Mouse (Mus musculus) neural tube, embryonic 14.5 days (tissue): ENCODE measurements around the gene Arl5c. TPM values are rescaled to one million over a fixed set of nuclear protein-coding genes. Genes with fewer than 3 reads are reported as not detected.

Source experiments
- ATAC-seq: fragments of 200-750 bp; cut with Nextera tagmentation; 2 replicates; pipeline ENCODE4 v1.8.0; 2017; ENCODE audit warnings: low read depth, mild to moderate bottlenecking, moderate TSS enrichment, moderate library complexity
- H3K27ac ChIP-seq: fragments of 300-500 bp; sonication (generic); 2 replicates; pipeline ENCODE4 v1.5.1; 2014; ENCODE audit warnings: low read depth, mild to moderate bottlenecking, control low read depth, low read length, moderate library complexity, mixed read lengths
- H3K27me3 ChIP-seq: fragments of 300-500 bp; sonication (generic); 2 replicates; pipeline ENCODE4 v1.6.1; 2014; ENCODE audit warnings: low read length; ENCODE audit not compliant: control insufficient read depth, insufficient read depth
- H3K36me3 ChIP-seq: fragments of 300-500 bp; sonication (generic); 2 replicates; pipeline ENCODE4 v1.6.1; 2014; ENCODE audit warnings: low read length, mixed read lengths; ENCODE audit not compliant: control insufficient read depth, insufficient read depth
- H3K4me1 ChIP-seq: fragments of 300-500 bp; sonication (generic); 2 replicates; pipeline ENCODE4 v1.6.1; 2014; ENCODE audit warnings: low read length; ENCODE audit not compliant: control insufficient read depth, insufficient read depth
- H3K4me2 ChIP-seq: fragments of 300-500 bp; sonication (generic); 2 replicates; pipeline ENCODE4 v1.6.1; 2014; ENCODE audit warnings: mild to moderate bottlenecking, low read depth, low read length, control low read depth
- H3K4me3 ChIP-seq: fragments of 300-500 bp; sonication (generic); 2 replicates; pipeline ENCODE4 v1.5.1; 2014; ENCODE audit warnings: low read depth, low read length, control low read depth, mixed read lengths
- H3K9ac ChIP-seq: fragments of 300-500 bp; sonication (generic); replicated peaks from 2 replicates; pipeline ENCODE4 v1.6.1; 2014; ENCODE audit warnings: low read depth, mild to moderate bottlenecking, control low read depth, low read length, mixed read lengths
- H3K9me3 ChIP-seq: fragments of 300-500 bp; sonication (generic); 2 replicates; pipeline ENCODE4 v1.6.1; 2016; ENCODE audit warnings: low read length; ENCODE audit not compliant: control insufficient read depth
- WGBS: fragments of 180-500 bp; shearing (Covaris S2); extraction: QIAGEN DNeasy Blood & Tissue Kit; methylation state at CpG from one replicate; pipeline ENCODE4 v1.1.7; 2014; 5-methylcytosine and 5-hydroxymethylcytosine counted together
- polyA plus RNA-seq: library from polyadenylated mRNA; unstranded; fragments of >200 nt; fragmentation: Nextera tagmentation; extraction: Ambion mirVana; gene quantifications from 2 replicates; pipeline ENCODE4 v1.2.1, GENCODE M21; 2014

The Arl5c gene
- polyA plus RNA-seq, 1 experiment from 2014 or later = 11.0 TPM

- Histone ChIP-seq H3K4me3 (peak overlapping the region; percentile 36), H3K4me2 (peak overlapping the region; percentile 71), H3K9me3 (no peaks in the 10 kb centered on the region), H3K27me3 (0 out of 2 replicates have a peak, but pooled peaks cover 2% of the 10 kb centered on the region), H3K4me1 (0 out of 2 replicates have a peak, but pooled peaks cover 8% of the 10 kb centered on the region), H3K36me3 (no peaks in the 10 kb centered on the region), H3K27ac (no peak overlapping the region), H3K9ac (0 out of 2 replicates have a peak overlapping the region, but pooled peaks have one; percentile 28)
- WGBS = 6% methylated on average over 13 of the region's 13 CpGs
- ATAC-seq = peak; percentile 45; the same call in 1 of the 2 replicates
Measured at GRCm38 (mm10) chr11:97994539-97995100, 1.4 kb downstream of the Arl5c start.

GRCm38 (mm10) chr11:97988530-97989096 is 7.4 kb downstream of the Arl5c start:
- peak; percentile 90 for ATAC-seq
- Histone ChIP-seq H3K4me3 (peak overlapping the region; percentile 95), H3K27me3 (peaks cover 21% of the 10 kb centered on the region), H3K4me2 (peak overlapping the region; percentile 60), H3K4me1 (peaks cover 8% of the 10 kb centered on the region; the same call in 1 of the 2 replicates), H3K36me3 (no peaks in the 10 kb centered on the region), H3K9ac (peak overlapping the region; percentile 65), H3K9me3 (no peaks in the 10 kb centered on the region), H3K27ac (peak overlapping the region; percentile 85)
- WGBS = under 1% methylated on average over 26 of the region's 26 CpGs

GRCm38 (mm10) chr11:97987551-97988526 is 8.1 kb downstream of the Arl5c start:
- H3K36me3 ChIP-seq = no peaks in the 10 kb centered on the region
- peaks cover 21% of the 10 kb centered on the region for H3K27me3 ChIP-seq
- peaks cover 8% of the 10 kb centered on the region; the same call in 1 of the 2 replicates for H3K4me1 ChIP-seq
- WGBS = under 1% methylated on average over 42 of the region's 42 CpGs
- peak overlapping the region; percentile 60 for H3K4me2 ChIP-seq
- H3K4me3 ChIP-seq = peak overlapping the region; percentile 95
- no peaks in the 10 kb centered on the region for H3K9me3 ChIP-seq
- peak overlapping the region; percentile 85 for H3K27ac ChIP-seq
- peak; percentile 87 for ATAC-seq
- H3K9ac ChIP-seq = peak overlapping the region; percentile 65

GRCm38 (mm10) chr11:97986738-97987465 is 9.1 kb downstream of the Arl5c start:
- 30% methylated on average over 14 of the region's 17 CpGs for WGBS
- Histone ChIP-seq H3K36me3 (no peaks in the 10 kb centered on the region), H3K4me3 (peak overlapping the region; percentile 95), H3K9ac (peak overlapping the region; percentile 52; the same call in 1 of the 2 replicates), H3K27me3 (peaks cover 21% of the 10 kb centered on the region), H3K4me2 (peak overlapping the region; percentile 74), H3K4me1 (peaks cover 8% of the 10 kb centered on the region; the same call in 1 of the 2 replicates), H3K9me3 (no peaks in the 10 kb centered on the region), H3K27ac (no peak overlapping the region; the same call in 1 of the 2 replicates)
- no peak for ATAC-seq

GRCm38 (mm10) chr11:97985727-97986677 is 10.0 kb downstream of the Arl5c start, which contains the start of gene Plxdc1:
Plxdc1 (minus strand) TSS chr11:97986444.
- peak within 1 kb of the TSS; percentile 95 for H3K4me3 ChIP-seq
- WGBS = 3% methylated on average over 53 of the region's 74 CpGs
- H3K4me2 ChIP-seq = peak within 1 kb of the TSS; percentile 74
- H3K4me1 ChIP-seq = peaks cover 8% of the 10 kb centered on the region; the same call in 1 of the 2 replicates
- peak within 1 kb of the TSS; percentile 52 for H3K9ac ChIP-seq
- no peaks in the 10 kb centered on the region for H3K9me3 ChIP-seq
- H3K27me3 ChIP-seq = peaks cover 21% of the 10 kb centered on the region
- ATAC-seq = no peak
- no peaks in the 10 kb centered on the region for H3K36me3 ChIP-seq
- no peak within 1 kb of the TSS; the same call in 1 of the 2 replicates for H3K27ac ChIP-seq

GRCm38 (mm10) chr11:97983983-97984382 is 12.0 kb downstream of the Arl5c start:
- no peak overlapping the region for H3K9ac ChIP-seq
- H3K4me3 ChIP-seq = no peak overlapping the region
- peaks cover 21% of the 10 kb centered on the region for H3K27me3 ChIP-seq
- H3K4me1 ChIP-seq = peaks cover 8% of the 10 kb centered on the region; the same call in 1 of the 2 replicates
- no peaks in the 10 kb centered on the region for H3K9me3 ChIP-seq
- H3K27ac ChIP-seq = no peak overlapping the region
- WGBS = 79% methylated on average over 1 of the region's 1 CpGs
- no peak overlapping the region for H3K4me2 ChIP-seq
- H3K36me3 ChIP-seq = no peaks in the 10 kb centered on the region
- ATAC-seq = no peak

- Histone ChIP-seq H3K4me1 (peaks cover 8% of the 10 kb centered on the region; the same call in 1 of the 2 replicates), H3K9me3 (no peaks in the 10 kb centered on the region), H3K9ac (no peak overlapping the region), H3K4me2 (no peak overlapping the region), H3K27ac (no peak overlapping the region), H3K27me3 (peaks cover 21% of the 10 kb centered on the region), H3K36me3 (no peaks in the 10 kb centered on the region), H3K4me3 (no peak overlapping the region)
- ATAC-seq = no peak
- 88% methylated on average over 3 of the region's 3 CpGs for WGBS
Measured at GRCm38 (mm10) chr11:97983506-97983905, 12.5 kb downstream of the Arl5c start.
